Mouse (Mus musculus): Measurements from ENCODE around the gene Glipr1l3.
"Not testable (repeated sequence)": the region's sequence is repeated elsewhere in the genome, so short reads cannot be mapped to it uniquely, and the experiment has no call there.

Glipr1l3 gene

GRCm38 (mm10) chr10:112159882-112160560 is at the start of gene Glipr1l3:
Gene Glipr1l3 (minus strand): TSS chr10:112160327.
- DNase-seq (ENCODE audit: low read depth): peak; percentile 35

- no peak for DNase-seq (ENCODE audit: low read depth)
These were observed 43.3 kb upstream of the Glipr1l3 start for GRCm38 (mm10) chr10:112203463-112203862.

- not testable (repeated sequence) for DNase-seq (ENCODE audit: low read depth)
These were observed 33.8 kb upstream of the Glipr1l3 start for GRCm38 (mm10) chr10:112193919-112194318.

GRCm38 (mm10) chr10:112177027-112177426 is 16.9 kb upstream of the Glipr1l3 start:
- not testable (repeated sequence) for DNase-seq (ENCODE audit: low read depth)

- DNase-seq (ENCODE audit: low read depth): no peak
These were observed 3.1 kb upstream of the Glipr1l3 start, which contains the start of gene Caps2 for GRCm38 (mm10) chr10:112163168-112163766. Gene Caps2 (plus strand): TSS chr10:112163621.

- DNase-seq (ENCODE audit: low read depth): no peak
These were observed 20.3 kb downstream of the Glipr1l3 start for GRCm38 (mm10) chr10:112139834-112140233.

GRCm38 (mm10) chr10:112138871-112139430 is 21.2 kb downstream of the Glipr1l3 start:
- DNase-seq (ENCODE audit: low read depth): no peak

GRCm38 (mm10) chr10:112138050-112138870 is 21.9 kb downstream of the Glipr1l3 start:
- peak; percentile 10 for DNase-seq (ENCODE audit: low read depth)

GRCm38 (mm10) chr10:112132194-112132593 is 27.9 kb downstream of the Glipr1l3 start:
- no peak for DNase-seq (ENCODE audit: low read depth)

GRCm38 (mm10) chr10:112127682-112128230 is 32.4 kb downstream of the Glipr1l3 start:
- DNase-seq (ENCODE audit: low read depth): not testable (repeated sequence)

GRCm38 (mm10) chr10:112125090-112125489 is 35.0 kb downstream of the Glipr1l3 start:
- not testable (repeated sequence) for DNase-seq (ENCODE audit: low read depth)

GRCm38 (mm10) chr10:112110401-112110800 is 49.7 kb downstream of the Glipr1l3 start:
- DNase-seq (ENCODE audit: low read depth): no peak

GRCm38 (mm10) chr10:112105785-112106184 is 54.3 kb downstream of the Glipr1l3 start:
- peak; percentile 69 for DNase-seq (ENCODE audit: low read depth)
